Mouse (Mus musculus) midbrain, embryonic 12.5 days (tissue): ENCODE data around the gene Sqstm1. TPM values are rescaled to one million over a fixed set of nuclear protein-coding genes. Genes with fewer than 3 reads are reported as not detected.

Source experiments
- ATAC-seq: fragments of 200-750 bp; cut with Nextera tagmentation; 2 replicates; pipeline ENCODE4 v1.8.0; 2017; ENCODE audit warnings: low read depth, moderate TSS enrichment, moderate library complexity; ENCODE audit not compliant: low FRiP score
- H3K27ac ChIP-seq: fragments of 300-500 bp; sonication (generic); replicated peaks from 2 replicates; pipeline ENCODE4 v1.5.1; 2016; ENCODE audit warnings: mild to moderate bottlenecking
- H3K27me3 ChIP-seq: fragments of 300-500 bp; sonication (generic); 2 replicates; pipeline ENCODE4 v1.6.1; 2016; ENCODE audit warnings: mild to moderate bottlenecking
- H3K36me3 ChIP-seq: fragments of 300-500 bp; sonication (generic); 2 replicates; pipeline ENCODE4 v1.6.1; 2016
- H3K4me1 ChIP-seq: fragments of 300-500 bp; sonication (generic); 2 replicates; pipeline ENCODE4 v1.6.1; 2016
- H3K4me2 ChIP-seq: fragments of 300-500 bp; sonication (generic); replicated peaks from 2 replicates; pipeline ENCODE4 v1.6.1; 2016; ENCODE audit warnings: mild to moderate bottlenecking, moderate library complexity
- H3K4me3 ChIP-seq: fragments of 300-500 bp; sonication (generic); 2 replicates; pipeline ENCODE4 v1.5.1; 2016; ENCODE audit warnings: mild to moderate bottlenecking
- H3K9ac ChIP-seq: fragments of 300-500 bp; sonication (generic); replicated peaks from 2 replicates; pipeline ENCODE4 v1.6.1; 2016; ENCODE audit warnings: mild to moderate bottlenecking, moderate library complexity
- H3K9me3 ChIP-seq: fragments of 300-500 bp; sonication (generic); 2 replicates; pipeline ENCODE4 v1.6.1; 2016; ENCODE audit warnings: mild to moderate bottlenecking
- WGBS: fragments of 180-500 bp; shearing (Covaris S2); methylation state at CpG from one replicate; pipeline ENCODE4 v1.1.7; 2016; 5-methylcytosine and 5-hydroxymethylcytosine counted together
- polyA plus RNA-seq: library from polyadenylated mRNA; unstranded; fragments of >200 nt; fragmentation: Nextera tagmentation; extraction: Ambion mirVana; gene quantifications from 2 replicates; pipeline ENCODE4 v1.2.1, GENCODE M21; 2016

Sqstm1 gene
- polyA plus RNA-seq: 193 and 203 TPM in 2 replicates

DNA sequence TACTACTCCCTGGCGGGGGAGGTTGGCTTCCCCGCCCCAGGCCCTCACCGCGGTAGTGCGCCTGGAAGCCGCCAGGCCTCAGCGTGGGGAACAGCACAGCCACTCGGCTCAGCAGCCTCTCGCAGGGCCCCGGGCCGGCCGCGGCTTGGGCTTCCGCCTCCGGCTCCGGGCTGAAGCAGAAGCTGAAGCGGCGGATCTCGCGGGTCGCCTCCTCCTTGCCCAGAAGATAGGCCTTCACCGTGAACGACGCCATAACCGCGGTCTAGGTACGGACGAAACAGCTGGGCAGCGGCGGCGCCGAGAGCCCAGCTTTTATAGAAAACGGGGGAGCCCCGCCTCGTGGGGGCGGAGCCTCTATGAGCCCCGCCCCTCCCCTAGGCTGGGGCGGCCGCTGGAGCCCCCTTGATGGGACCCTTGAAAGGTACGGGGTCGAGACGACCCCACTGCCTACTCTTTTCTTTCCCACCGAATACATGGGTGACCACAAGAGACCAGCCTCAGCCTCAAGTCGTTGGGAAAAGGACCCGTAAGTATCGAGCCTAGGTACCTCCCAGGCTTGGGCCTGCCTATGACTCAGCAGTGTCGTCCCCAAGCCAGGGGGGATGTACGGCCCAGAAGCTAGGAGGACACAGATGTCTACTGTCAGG lies at the start of gene Sqstm1, which contains the start of gene Mgat4b:
Gene Sqstm1, minus strand, starts transcription at position 323 of the 647 bp plus-strand sequence.
Gene Mgat4b, plus strand, starts transcription at position 386 of the 647 bp plus-strand sequence.
- ATAC-seq: peak; percentile 87
- under 1% methylated on average over 47 of the region's 48 CpGs for WGBS
- Histone ChIP-seq H3K9me3 (no peaks in the 10 kb centered on the region), H3K27me3 (no peaks in the 10 kb centered on the region), H3K36me3 (peaks cover 23% of the 10 kb centered on the region), H3K9ac (peak within 1 kb of the TSS; percentile 87), H3K4me2 (peak within 1 kb of the TSS; percentile 62), H3K4me3 (peak within 1 kb of the TSS; percentile 92), H3K27ac (peak within 1 kb of the TSS; percentile 95), H3K4me1 (peaks cover 8% of the 10 kb centered on the region)

GRCm38 (mm10) chr11:50258310-50258709 lies 47.7 kb upstream of the Sqstm1 start:
- no peak overlapping the region for H3K4me2 ChIP-seq
- no peaks in the 10 kb centered on the region for H3K9me3 ChIP-seq
- WGBS: 86% methylated on average over 7 of the region's 7 CpGs
- H3K27ac ChIP-seq: no peak overlapping the region
- no peaks in the 10 kb centered on the region for H3K4me1 ChIP-seq
- peaks cover 75% of the 10 kb centered on the region for H3K36me3 ChIP-seq
- no peaks in the 10 kb centered on the region for H3K27me3 ChIP-seq
- no peak for ATAC-seq
- no peak overlapping the region for H3K4me3 ChIP-seq
- H3K9ac ChIP-seq: no peak overlapping the region

- peaks cover 58% of the 10 kb centered on the region for H3K36me3 ChIP-seq
- H3K9ac ChIP-seq: no peak overlapping the region
- no peak for ATAC-seq
- H3K4me1 ChIP-seq: no peaks in the 10 kb centered on the region
- 93% methylated on average over 7 of the region's 7 CpGs for WGBS
- H3K27me3 ChIP-seq: no peaks in the 10 kb centered on the region
- H3K4me2 ChIP-seq: no peak overlapping the region
- H3K9me3 ChIP-seq: no peaks in the 10 kb centered on the region
- H3K27ac ChIP-seq: no peak overlapping the region
- no peak overlapping the region for H3K4me3 ChIP-seq
These were observed 46.0 kb upstream of the Sqstm1 start for GRCm38 (mm10) chr11:50256615-50257014.

GRCm38 (mm10) chr11:50254010-50254580 lies 43.5 kb upstream of the Sqstm1 start:
- 87% methylated on average over 12 of the region's 12 CpGs for WGBS
- no peak overlapping the region for H3K4me2 ChIP-seq
- peaks cover 33% of the 10 kb centered on the region for H3K36me3 ChIP-seq
- H3K27ac ChIP-seq: no peak overlapping the region
- H3K27me3 ChIP-seq: no peaks in the 10 kb centered on the region
- no peak overlapping the region for H3K4me3 ChIP-seq
- H3K9me3 ChIP-seq: no peaks in the 10 kb centered on the region
- 0 out of 2 replicates have a peak, but pooled peaks have one; percentile 16 for ATAC-seq
- no peak overlapping the region for H3K9ac ChIP-seq
- no peaks in the 10 kb centered on the region for H3K4me1 ChIP-seq

GRCm38 (mm10) chr11:50253393-50253792 lies 42.8 kb upstream of the Sqstm1 start:
- no peak overlapping the region for H3K4me3 ChIP-seq
- H3K27ac ChIP-seq: no peak overlapping the region
- H3K4me2 ChIP-seq: no peak overlapping the region
- H3K36me3 ChIP-seq: peaks cover 26% of the 10 kb centered on the region
- H3K27me3 ChIP-seq: no peaks in the 10 kb centered on the region
- ATAC-seq: no peak
- H3K9ac ChIP-seq: no peak overlapping the region
- 79% methylated on average over 1 of the region's 1 CpGs for WGBS
- H3K9me3 ChIP-seq: no peaks in the 10 kb centered on the region
- H3K4me1 ChIP-seq: no peaks in the 10 kb centered on the region

- H3K9me3 ChIP-seq: no peaks in the 10 kb centered on the region
- ATAC-seq: no peak
- no peak overlapping the region for H3K4me3 ChIP-seq
- 81% methylated on average over 11 of the region's 11 CpGs for WGBS
- no peaks in the 10 kb centered on the region for H3K27me3 ChIP-seq
- H3K4me1 ChIP-seq: no peaks in the 10 kb centered on the region
- H3K36me3 ChIP-seq: peaks cover 20% of the 10 kb centered on the region
- no peak overlapping the region for H3K27ac ChIP-seq
- no peak overlapping the region for H3K4me2 ChIP-seq
- H3K9ac ChIP-seq: no peak overlapping the region
These were observed 42.1 kb upstream of the Sqstm1 start for GRCm38 (mm10) chr11:50252684-50253265.

- Histone ChIP-seq H3K4me2 (no peak overlapping the region), H3K36me3 (peaks cover 14% of the 10 kb centered on the region), H3K4me3 (no peak overlapping the region), H3K27me3 (no peaks in the 10 kb centered on the region), H3K9ac (no peak overlapping the region), H3K27ac (no peak overlapping the region), H3K9me3 (no peaks in the 10 kb centered on the region), H3K4me1 (no peaks in the 10 kb centered on the region)
- 77% methylated on average over 3 of the region's 3 CpGs for WGBS
- ATAC-seq: no peak
These were observed 41.5 kb upstream of the Sqstm1 start for GRCm38 (mm10) chr11:50252166-50252565.

GRCm38 (mm10) chr11:50248473-50249171 lies 38.0 kb upstream of the Sqstm1 start:
- no peak overlapping the region for H3K9ac ChIP-seq

DNA sequence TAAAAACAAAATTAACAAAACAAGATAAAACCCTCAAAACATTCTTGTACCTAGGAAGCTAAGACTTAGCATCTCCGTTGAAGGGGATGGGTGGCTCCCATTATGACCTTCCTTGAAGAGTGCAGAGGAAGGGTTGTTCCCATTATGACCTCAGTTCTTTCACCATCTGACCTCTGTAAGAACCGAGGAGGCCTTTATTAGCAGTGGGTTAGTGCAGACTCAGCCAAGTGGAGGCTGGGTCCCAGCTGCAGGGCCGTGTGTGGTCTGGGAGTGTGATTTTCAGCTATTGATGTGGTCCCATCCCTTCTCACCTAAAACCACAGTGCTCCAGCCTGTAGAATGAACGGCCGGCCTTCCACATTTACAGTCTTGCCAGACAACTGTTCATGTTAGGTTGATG lies 34.6 kb upstream of the Sqstm1 start:
- H3K9me3 ChIP-seq: no peaks in the 10 kb centered on the region
- H3K4me3 ChIP-seq: no peak overlapping the region
- H3K4me2 ChIP-seq: no peak overlapping the region
- H3K36me3 ChIP-seq: no peaks in the 10 kb centered on the region
- H3K27ac ChIP-seq: no peak overlapping the region
- 68% methylated on average over 5 of the region's 5 CpGs for WGBS
- no peak for ATAC-seq
- no peaks in the 10 kb centered on the region for H3K4me1 ChIP-seq
- H3K27me3 ChIP-seq: no peaks in the 10 kb centered on the region
- no peak overlapping the region for H3K9ac ChIP-seq

More at GRCm38 (mm10) chr11:50248473-50249171, 38.0 kb upstream of the Sqstm1 start:
- no peak overlapping the region for H3K4me2 ChIP-seq
- 83% methylated on average over 7 of the region's 7 CpGs for WGBS
- no peaks in the 10 kb centered on the region for H3K27me3 ChIP-seq
- no peaks in the 10 kb centered on the region for H3K36me3 ChIP-seq
- H3K27ac ChIP-seq: no peak overlapping the region
- H3K4me1 ChIP-seq: no peaks in the 10 kb centered on the region
- no peak for ATAC-seq
- no peak overlapping the region for H3K4me3 ChIP-seq
- no peaks in the 10 kb centered on the region for H3K9me3 ChIP-seq

GRCm38 (mm10) chr11:50243926-50244325 lies 33.3 kb upstream of the Sqstm1 start:
- H3K27ac ChIP-seq: no peak overlapping the region
- no peak for ATAC-seq
- H3K9me3 ChIP-seq: no peaks in the 10 kb centered on the region
- no peak overlapping the region for H3K4me3 ChIP-seq
- H3K36me3 ChIP-seq: no peaks in the 10 kb centered on the region
- peaks cover 9% of the 10 kb centered on the region for H3K27me3 ChIP-seq
- WGBS: 76% methylated on average over 6 of the region's 6 CpGs
- H3K4me1 ChIP-seq: no peaks in the 10 kb centered on the region
- H3K4me2 ChIP-seq: no peak overlapping the region
- no peak overlapping the region for H3K9ac ChIP-seq

GRCm38 (mm10) chr11:50240235-50240911 lies 29.7 kb upstream of the Sqstm1 start:
- peaks cover 44% of the 10 kb centered on the region for H3K27me3 ChIP-seq
- no peak for ATAC-seq
- no peak overlapping the region for H3K27ac ChIP-seq
- peaks cover under 1% of the 10 kb centered on the region; the same call in 1 of the 2 replicates for H3K36me3 ChIP-seq
- peaks cover 11% of the 10 kb centered on the region for H3K4me1 ChIP-seq
- WGBS: 91% methylated on average over 7 of the region's 7 CpGs
- no peaks in the 10 kb centered on the region for H3K9me3 ChIP-seq
- no peak overlapping the region for H3K9ac ChIP-seq
- no peak overlapping the region for H3K4me2 ChIP-seq
- no peak overlapping the region for H3K4me3 ChIP-seq
